Mouse (Mus musculus) liver, adult 2 months (tissue): ENCODE measurements around the gene Sfxn2.

ENCODE experiments used
- CTCF ChIP-seq: fragments of 200-500 bp; IDR thresholded peaks from 2 replicates; pipeline ENCODE4 v1.5.1; 2011; ENCODE audit warnings: low read depth, low read length, control low read depth
- POLR2A ChIP-seq: fragments of 200-500 bp; IDR thresholded peaks from 2 replicates; pipeline ENCODE4 v1.6.1; 2011; ENCODE audit warnings: low read length, control low read depth; ENCODE audit not compliant: insufficient read depth; ENCODE audit errors: extremely low read depth

DNA sequence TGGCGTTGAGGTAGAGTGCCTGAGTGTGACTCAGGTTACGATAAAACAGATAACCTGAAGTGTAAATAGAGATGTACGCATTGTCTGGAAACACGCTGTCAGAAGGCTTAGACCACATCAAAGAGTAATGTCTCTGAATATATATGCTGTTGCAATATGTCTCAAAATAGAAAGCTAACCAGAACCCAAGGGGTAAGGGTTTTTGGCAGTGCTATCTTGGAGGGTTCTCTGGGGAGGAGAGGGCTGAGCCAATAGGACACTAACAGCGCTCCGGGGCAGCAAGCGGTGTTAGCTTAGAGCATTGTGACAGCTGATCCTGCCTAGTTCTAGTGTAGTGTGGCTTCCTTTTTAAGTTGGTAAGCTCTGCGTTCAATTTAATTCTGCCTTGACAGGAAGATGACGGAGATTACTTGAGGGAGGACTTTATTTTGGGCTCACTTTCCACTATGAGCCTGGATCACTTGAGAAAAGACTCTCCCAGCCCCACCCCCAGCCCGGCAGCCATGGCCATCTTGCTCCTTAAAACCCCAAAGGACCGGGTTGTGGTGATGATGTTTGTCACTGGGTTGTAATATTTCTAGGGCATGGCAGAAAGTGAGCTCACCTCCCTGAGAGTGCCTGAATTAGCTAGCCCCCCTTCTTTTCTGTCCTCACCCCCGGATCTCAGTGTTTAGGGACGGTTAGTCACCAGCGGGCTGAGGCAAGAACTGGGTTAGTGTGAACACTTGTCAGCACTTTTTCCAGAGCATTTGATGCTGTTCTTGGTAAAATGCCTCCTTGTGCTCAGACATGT lies 47.0 kb downstream of the Sfxn2 start:
- no peak for TF ChIP-seq CTCF
- no peak for TF ChIP-seq POLR2A
